Mouse (Mus musculus) lung, postnatal 0 days (tissue): Measurements from ENCODE around the gene Nr2c1. TPM values are rescaled to one million over a fixed set of nuclear protein-coding genes. Genes with fewer than 3 reads are reported as not detected.

ENCODE experiments used
- ATAC-seq: fragments of 200-750 bp; cut with Nextera tagmentation; 2 replicates; pipeline ENCODE4 v1.8.0; 2017; ENCODE audit warnings: moderate library complexity
- DNase-seq: peaks from one replicate; pipeline ENCODE4 v3.0.0-alpha.2; 2016; ENCODE audit warnings: low spot score
- H3K27ac ChIP-seq: fragments of 300-500 bp; sonication (generic); 2 replicates; pipeline ENCODE4 v1.5.1; 2014; ENCODE audit warnings: antibody characterized with exemption, mild to moderate bottlenecking, low read length, mixed read lengths
- H3K27me3 ChIP-seq: fragments of 300-500 bp; sonication (generic); replicated peaks from 2 replicates; pipeline ENCODE4 v1.6.1; 2014; ENCODE audit warnings: low read length, mixed read lengths; ENCODE audit not compliant: insufficient read depth
- H3K36me3 ChIP-seq: fragments of 300-500 bp; sonication (generic); 2 replicates; pipeline ENCODE4 v1.6.1; 2014; ENCODE audit warnings: low read length, mixed read lengths; ENCODE audit not compliant: insufficient read depth
- H3K4me1 ChIP-seq: fragments of 300-500 bp; sonication (generic); 2 replicates; pipeline ENCODE4 v1.6.1; 2014; ENCODE audit warnings: antibody characterized with exemption, low read depth, low read length, mixed read lengths; ENCODE audit not compliant: insufficient read depth
- H3K4me2 ChIP-seq: fragments of 300-500 bp; sonication (generic); replicated peaks from 2 replicates; pipeline ENCODE4 v1.6.1; 2014; ENCODE audit warnings: low read depth, mild to moderate bottlenecking, low read length, moderate library complexity, mixed read lengths
- H3K4me3 ChIP-seq: fragments of 300-500 bp; sonication (generic); 2 replicates; pipeline ENCODE4 v1.5.1; 2014; ENCODE audit warnings: low read depth, low read length
- H3K9ac ChIP-seq: fragments of 300-500 bp; sonication (generic); replicated peaks from 2 replicates; pipeline ENCODE4 v1.6.1; 2014; ENCODE audit warnings: low read depth, mild to moderate bottlenecking
- H3K9me3 ChIP-seq: fragments of 300-500 bp; sonication (generic); 2 replicates; pipeline ENCODE4 v1.6.1; 2016; ENCODE audit warnings: low read length, mixed read lengths
- CTCF ChIP-seq: IDR thresholded peaks from 2 replicates; pipeline ENCODE4 v1.5.1; 2016; ENCODE audit warnings: antibody characterized with exemption, mild to moderate bottlenecking
- EP300 ChIP-seq: IDR thresholded peaks from 2 replicates; pipeline ENCODE4 v1.6.1; 2016; ENCODE audit warnings: antibody characterized with exemption, mild to moderate bottlenecking, control low read depth
- WGBS: fragments of 180-500 bp; shearing (Covaris S2); extraction: QIAGEN DNeasy Blood & Tissue Kit; methylation state at CpG from one replicate; pipeline ENCODE4 v1.1.7; 2014; 5-methylcytosine and 5-hydroxymethylcytosine counted together
- polyA plus RNA-seq: library from polyadenylated mRNA; unstranded; fragments of >200 nt; fragmentation: Nextera tagmentation; extraction: Ambion mirVana; gene quantifications from 2 replicates; pipeline ENCODE4 v1.2.1, GENCODE M21; 2015

Nr2c1 gene
- polyA plus RNA-seq, 1 experiment from 2014 or later = 5.4 TPM

DNA sequence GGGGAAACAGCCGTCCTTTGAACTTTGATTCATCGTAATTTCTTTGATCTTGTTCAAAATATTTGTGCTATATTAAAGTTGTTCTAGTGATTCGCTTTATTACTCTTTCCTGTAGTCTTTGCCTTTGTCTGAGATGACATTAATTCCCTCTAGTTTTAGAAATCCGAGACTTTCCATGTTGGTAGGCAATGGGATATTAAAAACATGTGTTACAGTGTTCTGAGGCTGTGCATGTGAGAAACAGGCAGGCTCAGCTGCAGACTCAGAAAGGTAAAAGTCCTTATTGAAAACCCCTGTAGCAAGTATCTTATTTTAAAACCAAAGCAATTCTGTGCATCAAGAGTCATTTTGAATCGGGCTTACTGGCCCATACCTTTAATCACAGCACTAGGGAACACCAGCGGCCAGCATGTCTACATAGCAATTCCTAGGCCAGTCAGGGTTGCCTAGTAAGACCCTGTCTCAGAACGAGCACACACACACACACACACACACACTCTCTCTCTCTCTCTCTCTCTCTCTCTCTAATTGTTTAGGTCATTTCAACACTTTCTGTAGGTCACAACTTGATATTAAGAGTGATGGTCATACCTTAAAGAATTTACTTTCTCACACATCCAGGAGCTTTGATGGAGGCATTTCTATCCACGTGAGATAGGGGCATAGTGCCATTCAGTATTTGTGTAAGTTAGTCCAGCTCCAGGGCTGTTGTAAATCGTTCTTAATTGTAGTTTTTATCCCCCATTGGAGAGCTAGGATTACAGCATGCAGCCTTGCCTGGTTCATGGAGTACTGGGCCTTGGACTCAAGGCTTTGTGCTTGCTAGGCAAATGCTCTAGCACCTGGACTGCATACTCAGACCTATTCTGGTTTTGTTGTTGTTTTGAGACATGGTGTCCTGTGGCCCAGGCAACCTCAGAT is 36.7 kb upstream of the Nr2c1 start:
- no peak for TF ChIP-seq CTCF
- TF ChIP-seq EP300 = no peak
- no peaks in the 10 kb centered on the region for H3K36me3 ChIP-seq
- no peaks in the 10 kb centered on the region for H3K27me3 ChIP-seq
- DNase-seq (no peak), ATAC-seq (no peak)
- no peaks in the 10 kb centered on the region for H3K9me3 ChIP-seq
- 78% methylated on average over 9 of the region's 9 CpGs for WGBS
- no peak overlapping the region for H3K4me2 ChIP-seq
- no peak overlapping the region for H3K9ac ChIP-seq
- no peak overlapping the region for H3K4me3 ChIP-seq
- H3K27ac ChIP-seq = no peak overlapping the region
- peaks cover 4% of the 10 kb centered on the region; the same call in 1 of the 2 replicates for H3K4me1 ChIP-seq

DNA sequence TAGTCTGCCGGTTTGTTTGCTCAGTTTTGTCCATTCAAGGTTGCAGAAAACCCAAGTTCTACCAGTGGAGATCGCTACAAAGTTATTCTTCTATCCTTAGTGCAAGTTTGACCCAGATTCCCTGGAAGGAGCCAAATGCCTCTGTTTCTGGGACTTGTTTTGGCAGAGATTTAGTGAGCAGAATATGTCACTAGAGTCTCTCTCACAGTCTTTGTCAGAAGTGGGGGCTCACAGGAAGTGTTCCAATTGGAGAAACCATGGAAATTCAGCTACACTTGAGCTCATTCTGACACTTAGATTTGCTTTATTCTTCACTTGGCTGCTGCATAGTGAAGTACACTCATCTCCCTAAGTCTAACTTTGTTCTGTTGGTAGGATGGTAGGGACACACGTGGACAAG is 35.6 kb upstream of the Nr2c1 start:
- TF ChIP-seq CTCF = no peak
- H3K27ac ChIP-seq = no peak overlapping the region
- 70% methylated on average over 3 of the region's 3 CpGs for WGBS

DNA sequence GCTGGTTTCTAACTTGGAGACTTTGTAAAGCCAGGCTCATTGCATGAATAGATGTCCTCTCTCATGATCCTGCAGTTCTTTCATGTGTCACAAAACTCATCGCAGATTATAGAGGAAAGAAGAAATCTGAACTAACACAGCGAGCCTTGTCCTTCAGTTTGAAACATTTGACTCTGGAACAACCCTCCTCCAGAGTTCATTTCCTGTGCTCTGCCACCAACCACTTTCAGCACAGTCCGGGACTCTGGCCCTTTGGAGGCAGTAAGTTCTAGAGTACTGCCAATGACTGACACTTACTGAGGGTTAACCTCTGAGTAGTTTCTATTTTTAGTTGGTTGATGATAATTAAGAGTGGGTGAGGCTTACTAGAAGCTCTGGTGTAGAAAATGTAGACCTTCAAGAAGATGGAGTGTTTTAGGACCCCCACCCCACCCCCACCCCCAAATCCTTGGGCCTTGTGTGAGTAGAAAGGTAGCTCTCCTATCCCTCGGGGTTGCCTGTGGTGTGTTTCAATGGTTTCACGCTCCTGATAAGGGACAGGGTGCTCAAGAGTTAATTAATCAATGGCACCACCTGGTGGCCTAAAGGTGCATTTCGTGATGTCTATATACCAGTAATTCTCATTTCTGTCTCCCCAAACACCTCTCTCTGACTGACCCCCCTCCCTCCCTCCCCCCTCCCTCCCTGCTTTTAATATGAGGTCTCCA is 31.8 kb upstream of the Nr2c1 start:
- 19% methylated on average over 6 of the region's 6 CpGs for WGBS
- Histone ChIP-seq H3K4me2 (peak overlapping the region; percentile 32; the same call in 1 of the 2 replicates), H3K4me1 (peaks cover 4% of the 10 kb centered on the region; the same call in 1 of the 2 replicates), H3K9me3 (no peaks in the 10 kb centered on the region), H3K4me3 (no peak overlapping the region), H3K36me3 (0 out of 2 replicates have a peak, but pooled peaks cover 6% of the 10 kb centered on the region), H3K27ac (peak overlapping the region; percentile 6; the same call in 1 of the 2 replicates), H3K9ac (no peak overlapping the region), H3K27me3 (no peaks in the 10 kb centered on the region)
- DNase-seq (peak; percentile 92), ATAC-seq (peak; percentile 88)
- 0 out of 2 replicates have a peak, but pooled peaks have one; percentile 24 for TF ChIP-seq EP300
- TF ChIP-seq CTCF = peak; percentile 81

More for the DNA sequence above, 35.6 kb upstream of the Nr2c1 start:
- no peaks in the 10 kb centered on the region for H3K9me3 ChIP-seq
- H3K9ac ChIP-seq = no peak overlapping the region
- peaks cover 4% of the 10 kb centered on the region; the same call in 1 of the 2 replicates for H3K4me1 ChIP-seq
- no peaks in the 10 kb centered on the region for H3K36me3 ChIP-seq
- no peaks in the 10 kb centered on the region for H3K27me3 ChIP-seq
- no peak overlapping the region for H3K4me3 ChIP-seq
- ATAC-seq = no peak
- H3K4me2 ChIP-seq = no peak overlapping the region
- DNase-seq = no peak

DNA sequence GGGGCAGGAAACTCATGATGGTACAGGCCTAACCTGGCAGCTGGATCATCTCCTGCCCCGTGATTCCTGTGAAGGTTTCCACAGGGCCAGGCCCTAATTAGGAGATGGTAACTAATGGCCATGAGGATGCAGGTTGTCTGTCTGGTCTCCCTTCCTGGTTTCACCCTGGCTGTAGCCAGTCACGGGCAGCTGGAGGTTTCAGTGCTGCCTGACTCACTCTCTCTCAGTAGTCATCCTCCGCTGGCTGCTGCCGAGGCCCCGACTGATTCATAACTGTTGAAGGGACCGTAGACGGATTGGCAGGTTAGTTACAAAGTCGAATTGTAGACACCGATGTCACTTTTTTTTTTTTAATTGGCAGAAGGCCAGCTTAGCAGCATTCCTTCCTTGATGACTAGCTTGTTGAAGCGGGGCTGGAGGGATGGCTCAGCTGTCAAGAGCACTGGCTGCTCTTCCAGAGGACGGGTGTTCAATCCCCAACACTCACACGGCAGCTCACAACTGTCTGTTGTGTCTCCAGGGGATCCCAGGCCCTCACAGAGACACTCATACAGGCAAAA is 31.0 kb upstream of the Nr2c1 start:
- H3K9ac ChIP-seq = no peak overlapping the region

DNA sequence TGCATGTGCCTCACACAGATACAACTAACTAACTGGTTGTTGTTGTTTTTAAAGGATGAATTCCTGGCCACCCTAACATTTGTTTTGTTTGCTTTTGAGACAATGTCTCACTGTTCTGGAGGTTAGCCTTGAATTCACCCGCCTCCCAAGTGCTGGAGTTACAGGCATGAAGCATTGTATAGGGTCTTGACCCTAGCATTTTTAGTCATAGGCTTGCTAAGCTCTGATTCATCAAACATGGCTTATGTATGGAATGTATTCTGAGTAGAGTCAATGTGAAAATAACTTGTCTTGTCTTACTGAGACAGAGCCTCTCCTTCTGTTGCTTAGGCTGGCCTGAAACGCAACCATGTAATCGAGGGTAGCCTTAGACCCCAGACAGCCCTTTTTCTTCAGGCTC is 29.9 kb upstream of the Nr2c1 start:
- DNase-seq (no peak), ATAC-seq (no peak)
- no peaks in the 10 kb centered on the region for H3K9me3 ChIP-seq
- H3K27me3 ChIP-seq = no peaks in the 10 kb centered on the region
- peaks cover 4% of the 10 kb centered on the region; the same call in 1 of the 2 replicates for H3K4me1 ChIP-seq
- no peak overlapping the region for H3K4me3 ChIP-seq
- TF ChIP-seq EP300 (no peak), CTCF (no peak)
- peaks cover 12% of the 10 kb centered on the region; the same call in 1 of the 2 replicates for H3K36me3 ChIP-seq
- no peak overlapping the region for H3K27ac ChIP-seq
- H3K4me2 ChIP-seq = no peak overlapping the region
- no peak overlapping the region for H3K9ac ChIP-seq
- 91% methylated on average over 3 of the region's 3 CpGs for WGBS

More for the DNA sequence above, 31.0 kb upstream of the Nr2c1 start:
- no peaks in the 10 kb centered on the region for H3K27me3 ChIP-seq
- H3K4me2 ChIP-seq = no peak overlapping the region
- no peak overlapping the region for H3K4me3 ChIP-seq
- H3K9me3 ChIP-seq = no peaks in the 10 kb centered on the region
- no peak for TF ChIP-seq EP300
- TF ChIP-seq CTCF = no peak
- 0 out of 2 replicates have a peak, but pooled peaks cover 7% of the 10 kb centered on the region for H3K36me3 ChIP-seq
- 51% methylated on average over 12 of the region's 12 CpGs for WGBS
- H3K27ac ChIP-seq = no peak overlapping the region
- ATAC-seq = peak; percentile 34
- H3K4me1 ChIP-seq = peaks cover 4% of the 10 kb centered on the region; the same call in 1 of the 2 replicates
- DNase-seq = no peak

DNA sequence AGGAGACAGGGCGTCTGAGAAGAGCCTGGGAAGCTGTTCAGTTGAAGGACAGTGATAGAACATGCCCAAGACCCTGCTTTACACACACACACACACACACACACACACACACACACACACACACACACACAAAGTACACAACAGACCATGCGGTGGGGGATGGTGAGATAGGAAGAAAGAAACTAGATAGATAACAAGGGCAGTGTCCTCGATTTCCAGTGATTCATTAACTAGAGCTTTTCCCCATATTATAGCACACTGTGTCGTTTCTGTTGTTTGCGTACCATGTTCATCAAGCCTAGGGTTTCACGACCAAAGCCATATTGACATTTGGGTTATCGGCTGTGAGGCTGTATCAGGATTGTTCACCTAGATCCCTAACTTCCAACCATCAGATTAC is 28.8 kb upstream of the Nr2c1 start:
- DNase-seq (no peak), ATAC-seq (no peak)
- Histone ChIP-seq H3K4me2 (no peak overlapping the region), H3K4me3 (no peak overlapping the region), H3K36me3 (peaks cover 17% of the 10 kb centered on the region; the same call in 1 of the 2 replicates), H3K4me1 (peaks cover 4% of the 10 kb centered on the region; the same call in 1 of the 2 replicates), H3K9ac (no peak overlapping the region), H3K9me3 (no peaks in the 10 kb centered on the region), H3K27ac (no peak overlapping the region), H3K27me3 (no peaks in the 10 kb centered on the region)
- 77% methylated on average over 7 of the region's 7 CpGs for WGBS
- TF ChIP-seq CTCF = no peak
- TF ChIP-seq EP300 = no peak
